Mouse (Mus musculus): Measurements from ENCODE around the gene Pdgfd.

DNA sequence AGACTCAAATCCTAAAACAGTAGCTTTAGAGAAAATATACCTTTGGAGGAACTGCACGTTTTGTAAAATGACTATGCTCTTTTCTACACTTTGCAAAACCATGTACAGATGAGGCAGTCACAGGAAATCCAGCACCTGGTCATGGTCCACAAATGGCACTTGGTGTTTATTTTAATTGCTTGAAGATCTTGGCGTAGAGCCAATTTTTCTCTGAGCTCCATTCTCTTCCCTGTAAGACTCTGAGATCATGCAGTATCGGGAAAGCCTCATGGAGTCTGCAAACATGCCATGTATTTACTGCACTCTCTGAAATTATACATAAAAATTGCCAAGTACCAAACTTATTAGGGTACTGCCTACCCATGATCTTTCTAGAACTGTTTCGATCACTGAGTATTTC is 176.5 kb downstream of the Pdgfd start:
- no peak for TF ChIP-seq CTCF (IDR thresholded peaks at IDR 0.05; ENCODE audit: low read depth)
- TF ChIP-seq EP300 (IDR thresholded peaks at IDR 0.05; ENCODE audit: low read depth), result no peak
